Mouse (Mus musculus): ENCODE results near the gene Vwa7.
"Not testable (repeated sequence)": the region's sequence is repeated elsewhere in the genome, so short reads cannot be mapped to it uniquely, and the experiment has no call there.

The Vwa7 gene

GRCm38 (mm10) chr17:35000717-35001451 is 15.5 kb upstream of the Vwa7 start, which contains the start of gene Vars:
Vars (plus strand) TSS chr17:35000987.
- peak; percentile 88 for DNase-seq

DNA sequence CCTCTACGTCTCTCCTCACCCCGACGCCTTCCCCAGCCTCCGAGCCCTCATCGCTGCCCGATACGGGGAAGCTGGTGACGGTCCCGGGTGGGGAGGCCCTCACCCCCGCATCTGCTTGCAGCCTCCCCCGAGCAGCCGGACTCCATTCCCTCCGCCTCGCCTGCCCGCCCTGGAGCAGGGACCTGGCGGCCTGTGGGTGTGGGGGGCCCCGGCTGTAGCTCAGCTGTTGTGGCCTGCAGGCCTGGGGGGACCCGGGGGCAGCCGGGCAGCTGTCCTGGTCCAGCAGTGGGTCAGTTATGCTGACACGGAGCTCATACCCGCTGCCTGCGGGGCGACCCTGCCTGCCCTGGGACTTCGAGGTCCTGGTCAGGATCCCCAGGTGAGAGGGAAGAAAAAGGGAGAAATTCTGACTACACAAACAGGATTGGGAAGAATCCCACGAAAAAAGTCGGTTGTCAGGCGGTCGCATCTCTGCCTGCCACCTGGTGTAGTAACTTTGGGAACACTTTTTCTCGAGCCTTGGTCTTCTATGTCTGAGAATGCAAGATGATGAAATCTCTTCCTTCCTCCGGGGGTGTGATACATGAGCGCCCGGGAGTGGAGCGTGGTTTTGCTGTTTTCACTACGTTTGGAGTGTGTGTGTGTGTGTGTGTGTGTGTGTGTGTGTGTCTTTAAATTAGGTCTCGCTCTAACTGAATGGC is 14.8 kb upstream of the Vwa7 start:
- DNase-seq: no peak

DNA sequence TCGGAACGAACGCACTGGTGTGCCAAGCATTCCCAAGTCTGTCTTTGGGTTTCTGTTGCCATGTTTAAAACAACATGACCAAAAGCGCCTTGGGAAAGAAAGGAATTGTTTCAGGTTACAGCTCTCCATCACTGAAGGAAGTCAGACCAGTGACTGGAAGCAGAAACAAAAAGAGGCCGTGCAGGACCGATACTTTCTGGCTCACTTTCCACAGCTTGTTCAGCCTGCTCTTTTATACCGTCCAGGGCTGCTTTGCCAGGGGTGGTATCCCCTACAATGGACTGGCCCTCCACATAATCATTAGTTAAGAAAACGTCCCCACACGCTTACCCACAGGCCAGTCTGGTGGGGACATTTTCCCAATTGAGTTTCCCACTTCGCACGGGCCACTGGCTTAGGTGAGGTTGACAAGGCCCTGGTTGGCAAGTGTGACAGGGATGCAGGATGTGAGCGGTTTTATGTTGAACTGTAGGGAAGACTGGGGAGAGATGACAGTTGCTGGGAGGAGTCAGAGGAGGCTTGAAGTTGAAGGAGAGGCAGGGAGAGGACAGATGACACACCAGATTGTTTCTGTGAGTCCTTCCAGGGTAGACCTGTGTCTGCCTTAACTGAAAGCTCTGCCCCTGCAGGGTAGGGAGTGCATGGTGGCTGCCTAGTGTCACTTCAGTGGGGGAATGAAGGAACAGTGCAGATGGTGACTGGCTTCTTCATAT is 14.1 kb upstream of the Vwa7 start:
- DNase-seq: no peak

DNA sequence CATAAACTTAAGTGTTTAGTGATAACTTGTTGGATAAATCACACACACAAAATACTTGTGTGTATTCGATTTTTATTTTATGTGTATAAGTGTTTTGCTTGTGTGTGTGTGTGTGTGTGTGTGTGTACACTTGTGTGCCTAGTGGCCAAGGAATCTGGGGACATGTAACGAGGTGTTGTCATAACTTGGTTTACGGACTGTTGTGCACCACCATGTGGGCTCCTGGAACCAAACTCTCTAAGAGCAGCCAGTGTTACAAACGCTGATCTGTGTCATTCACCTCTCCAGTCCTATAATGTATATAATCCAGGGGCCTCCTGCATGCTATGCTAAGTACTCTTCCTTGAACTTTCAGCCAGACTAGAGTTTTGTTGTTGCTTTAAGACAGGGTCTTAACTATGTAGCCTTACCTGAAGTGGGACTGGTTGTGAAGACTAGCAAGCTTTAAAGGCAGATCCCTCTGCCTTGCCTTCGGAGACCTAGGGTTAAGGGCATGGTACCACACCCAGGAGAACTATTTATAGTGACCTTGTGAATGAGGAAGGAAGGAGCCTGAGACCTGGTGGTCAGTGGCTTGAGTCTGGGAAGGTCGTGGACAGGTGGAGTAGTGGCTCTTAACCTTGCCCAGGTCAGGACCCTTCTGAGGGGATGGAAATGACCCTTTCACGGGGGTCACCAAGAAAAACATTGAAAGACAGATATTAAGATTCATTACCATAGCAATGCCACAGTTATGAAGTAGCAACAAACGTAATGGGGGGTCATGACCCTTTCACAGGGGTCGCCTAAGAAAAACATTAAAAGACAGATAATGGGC is 13.1 kb upstream of the Vwa7 start:
- no peak for DNase-seq

DNA sequence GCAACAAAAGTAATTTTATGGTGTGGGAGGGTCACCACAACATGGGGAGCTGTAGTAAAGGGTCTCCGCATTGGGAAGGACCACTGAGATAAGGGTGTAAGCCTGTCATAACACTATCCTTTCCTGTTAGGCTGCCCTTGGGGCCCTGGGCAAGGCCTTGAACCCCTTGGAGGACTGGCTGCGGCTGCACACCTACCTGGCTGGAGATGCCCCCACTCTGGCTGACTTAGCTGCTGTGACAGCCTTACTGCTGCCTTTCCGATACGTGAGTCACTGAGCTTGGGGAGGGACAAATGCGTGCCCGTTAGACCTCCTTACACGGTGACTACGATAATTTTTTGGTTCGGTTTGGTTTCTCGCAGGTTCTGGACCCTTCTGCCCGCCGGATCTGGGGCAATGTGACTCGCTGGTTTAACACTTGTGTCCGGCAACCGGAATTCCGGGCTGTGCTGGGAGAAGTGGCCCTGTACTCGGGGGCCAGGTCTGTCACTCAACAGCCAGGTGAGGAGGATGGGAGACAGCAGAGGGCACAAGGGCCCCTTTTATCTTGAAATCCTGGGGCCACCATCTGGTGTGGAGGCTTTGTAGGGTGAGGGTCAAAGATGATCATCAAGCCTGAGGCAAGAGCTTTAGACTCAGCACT is 12.2 kb upstream of the Vwa7 start:
- no peak for DNase-seq

- DNase-seq: no peak
These were observed 11.2 kb upstream of the Vwa7 start for GRCm38 (mm10) chr17:35005158-35005557.

DNA sequence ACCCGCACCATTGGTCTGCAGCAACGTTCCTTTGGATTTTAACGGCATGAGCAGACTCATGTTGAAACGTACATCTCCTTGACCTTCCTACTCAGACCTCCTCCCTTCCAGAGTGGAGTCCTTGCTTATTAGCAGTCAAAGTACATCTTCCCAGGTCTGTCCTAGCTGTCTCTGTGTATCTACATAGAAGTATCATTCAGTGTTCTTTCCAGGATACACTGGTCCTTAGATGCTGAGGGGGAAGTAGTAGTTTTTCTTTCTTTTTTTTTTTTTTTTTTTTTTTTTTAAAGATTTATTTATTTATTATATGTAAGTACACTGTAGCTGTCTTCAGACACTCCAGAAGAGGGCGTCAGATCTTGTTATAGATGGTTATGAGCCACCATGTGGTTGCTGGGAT is 10.5 kb upstream of the Vwa7 start:
- not testable (repeated sequence) for DNase-seq

GRCm38 (mm10) chr17:35007387-35007991 is 8.9 kb upstream of the Vwa7 start:
- DNase-seq: no peak

GRCm38 (mm10) chr17:35009586-35009985 is 6.8 kb upstream of the Vwa7 start:
- no peak for DNase-seq

DNA sequence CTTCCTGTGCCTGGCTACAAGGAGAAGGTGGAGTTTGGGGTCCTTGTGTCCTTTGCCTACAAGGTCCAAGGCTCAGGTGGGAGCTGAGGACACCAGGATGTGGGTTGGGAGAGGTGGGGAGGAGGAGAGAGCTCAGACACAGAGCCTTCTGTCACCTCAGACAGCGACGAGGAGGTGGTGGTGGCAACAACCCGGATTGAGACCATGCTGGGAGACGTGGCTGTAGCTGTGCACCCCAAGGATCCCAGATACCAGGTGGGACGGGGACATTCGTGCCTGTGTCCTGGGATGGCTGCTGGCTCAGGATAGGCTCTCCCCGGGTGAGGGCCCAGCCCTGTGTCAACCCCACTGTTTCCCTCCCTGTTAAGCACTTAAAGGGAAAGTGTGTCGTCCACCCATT is 4.9 kb upstream of the Vwa7 start:
- no peak for DNase-seq

DNA sequence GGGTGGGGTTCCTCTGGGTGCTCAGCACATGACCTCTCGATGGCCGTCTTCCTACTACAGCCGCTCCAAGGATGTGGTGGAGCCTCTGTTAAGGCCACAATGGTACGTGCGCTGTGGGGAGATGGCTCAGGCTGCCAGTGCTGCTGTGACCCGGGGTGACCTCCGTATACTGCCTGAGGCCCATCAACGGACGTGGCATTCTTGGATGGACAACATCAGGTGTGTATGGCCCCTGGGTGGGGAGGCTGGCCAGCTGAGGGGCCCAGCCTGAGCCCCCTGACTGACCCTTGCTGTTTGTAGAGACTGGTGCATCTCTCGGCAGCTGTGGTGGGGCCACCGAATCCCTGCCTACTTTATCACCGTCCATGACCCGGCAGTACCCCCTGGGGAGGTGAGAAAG is 3.9 kb upstream of the Vwa7 start:
- DNase-seq: no peak

- DNase-seq: no peak
These were observed 3.2 kb upstream of the Vwa7 start for GRCm38 (mm10) chr17:35013221-35013620.

GRCm38 (mm10) chr17:35015296-35015695 is 1.1 kb upstream of the Vwa7 start:
- no peak for DNase-seq

DNA sequence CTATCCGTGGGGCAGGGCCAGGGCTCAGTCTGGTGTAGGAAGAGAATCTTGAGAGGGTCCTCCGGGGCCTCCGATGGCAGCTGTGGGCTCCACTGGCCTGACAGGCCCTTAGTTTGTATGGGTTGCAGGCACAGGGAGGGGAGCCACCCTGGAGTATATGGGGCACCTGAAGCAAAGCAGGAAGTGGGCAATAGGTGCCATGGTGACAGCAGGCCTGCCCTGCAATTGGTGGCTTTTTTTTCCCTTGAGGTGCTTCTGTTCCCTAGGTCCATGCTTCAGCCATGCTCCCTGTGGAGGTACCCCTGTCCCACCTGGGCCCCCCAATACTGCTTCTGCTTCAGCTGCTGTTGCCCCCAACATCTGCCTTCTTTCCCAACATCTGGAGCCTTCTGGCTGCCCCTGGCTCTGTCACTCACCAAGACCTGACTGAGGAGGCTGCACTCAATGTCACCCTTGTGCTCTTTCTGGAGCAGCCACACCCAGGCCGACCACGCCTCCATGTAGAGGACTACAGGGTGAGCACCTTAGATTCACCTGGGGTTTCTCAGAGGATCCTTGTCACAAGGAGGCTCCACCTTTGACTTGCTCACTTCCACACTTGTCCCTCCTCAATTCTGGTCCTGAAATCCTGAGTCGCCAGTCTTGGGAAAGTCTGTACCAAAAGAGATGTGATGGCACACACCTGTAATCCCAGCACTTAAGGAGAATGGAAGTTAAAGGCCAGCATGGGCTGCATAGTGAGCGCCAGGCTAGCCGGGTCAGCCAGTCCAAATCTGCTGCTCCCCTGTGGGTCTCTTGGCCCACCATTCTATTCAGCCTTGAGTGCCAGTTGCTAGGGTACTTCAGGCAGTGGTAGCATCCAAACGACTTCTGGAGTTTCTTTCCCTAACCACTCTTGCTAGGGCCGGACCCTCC is 669 bp downstream of the Vwa7 start:
- DNase-seq: no peak

DNA sequence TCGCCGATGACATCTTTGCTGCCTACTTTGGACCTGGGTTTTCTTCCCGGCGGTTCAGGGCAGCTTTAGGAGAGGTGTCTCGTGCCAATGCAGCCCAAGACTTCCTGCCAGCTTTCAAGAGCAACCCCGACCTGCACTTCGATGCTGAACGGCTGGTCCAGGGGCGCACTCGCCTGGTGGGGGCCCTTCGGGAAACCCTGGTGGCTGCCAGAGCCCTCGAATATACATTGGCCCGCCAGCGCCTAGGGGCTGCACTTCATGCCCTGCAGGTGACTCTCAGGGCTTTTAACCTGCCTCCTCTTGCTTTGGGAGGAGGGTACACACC is 1.3 kb downstream of the Vwa7 start:
- DNase-seq: no peak

DNA sequence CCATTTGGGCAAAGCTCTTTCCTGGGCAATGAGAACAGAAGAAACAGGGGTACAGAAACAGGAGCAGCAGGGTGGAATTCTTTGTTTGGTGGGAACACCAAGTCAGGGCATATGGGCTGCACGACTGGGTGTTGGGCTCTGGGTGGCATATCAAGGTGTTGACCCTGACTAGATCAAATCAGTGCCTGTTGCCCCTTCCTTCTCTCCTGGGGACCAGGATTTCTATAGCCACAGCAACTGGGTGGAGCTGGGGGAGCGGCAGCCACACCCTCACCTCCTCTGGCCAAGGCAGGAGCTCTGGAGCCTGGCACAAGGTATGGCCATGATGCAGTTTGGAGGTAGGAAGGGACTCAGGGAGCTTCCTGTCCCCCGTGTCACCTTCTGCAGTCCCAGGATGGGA is 1.8 kb downstream of the Vwa7 start:
- DNase-seq: no peak

- no peak for DNase-seq
These were observed 3.5 kb downstream of the Vwa7 start for GRCm38 (mm10) chr17:35019894-35020293.

DNA sequence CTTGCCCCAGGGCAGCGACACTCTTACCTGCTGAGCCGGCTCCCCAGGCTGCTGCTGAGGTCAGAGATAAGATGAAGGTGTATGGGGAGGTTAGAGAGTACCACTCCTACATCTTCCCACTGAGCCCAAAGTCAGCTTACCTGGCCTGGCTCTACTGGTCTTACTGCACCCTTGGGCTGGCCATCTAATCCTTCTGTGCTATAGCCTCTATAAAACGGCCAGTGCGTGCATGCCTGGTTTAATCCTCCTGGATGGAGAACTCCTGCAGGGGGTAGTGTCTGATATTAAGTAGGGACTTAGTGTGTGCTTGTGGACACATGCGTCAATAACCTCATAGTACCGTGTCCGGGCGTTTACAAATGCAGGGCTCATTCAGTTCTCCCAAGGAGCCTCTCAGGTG is 4.2 kb downstream of the Vwa7 start:
- no peak for DNase-seq

DNA sequence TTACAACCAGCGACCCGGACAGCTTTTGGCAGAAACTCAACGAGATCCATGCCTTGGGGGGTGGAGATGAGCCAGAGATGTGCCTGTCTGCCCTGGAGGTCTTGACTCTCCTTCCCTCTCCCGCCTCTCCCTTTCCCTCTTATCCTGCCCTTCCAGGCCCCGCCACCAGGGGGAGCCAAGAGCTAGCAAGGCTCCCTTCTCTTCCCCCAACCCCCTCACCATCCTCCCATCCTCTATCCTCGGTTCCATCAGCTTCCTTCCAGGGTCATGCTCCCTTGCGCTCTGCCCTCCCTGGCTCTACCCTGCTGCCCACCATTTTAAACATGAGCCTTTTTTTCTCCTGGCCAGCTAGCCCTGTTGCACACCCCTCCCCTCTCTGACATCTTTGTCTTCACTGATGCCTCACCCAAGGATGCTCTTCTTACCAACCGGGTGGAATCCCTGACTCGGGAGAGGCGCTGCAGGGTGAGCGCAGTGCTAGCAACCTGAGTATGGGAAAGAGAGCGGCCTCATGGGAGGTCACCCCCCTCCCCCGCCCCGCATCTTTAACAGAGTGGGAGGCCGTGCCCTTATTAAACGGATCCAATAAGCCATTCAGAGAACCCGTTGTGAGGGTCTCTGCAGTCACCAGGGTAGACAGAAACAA is 4.9 kb downstream of the Vwa7 start:
- peak; percentile 73 for DNase-seq

DNA sequence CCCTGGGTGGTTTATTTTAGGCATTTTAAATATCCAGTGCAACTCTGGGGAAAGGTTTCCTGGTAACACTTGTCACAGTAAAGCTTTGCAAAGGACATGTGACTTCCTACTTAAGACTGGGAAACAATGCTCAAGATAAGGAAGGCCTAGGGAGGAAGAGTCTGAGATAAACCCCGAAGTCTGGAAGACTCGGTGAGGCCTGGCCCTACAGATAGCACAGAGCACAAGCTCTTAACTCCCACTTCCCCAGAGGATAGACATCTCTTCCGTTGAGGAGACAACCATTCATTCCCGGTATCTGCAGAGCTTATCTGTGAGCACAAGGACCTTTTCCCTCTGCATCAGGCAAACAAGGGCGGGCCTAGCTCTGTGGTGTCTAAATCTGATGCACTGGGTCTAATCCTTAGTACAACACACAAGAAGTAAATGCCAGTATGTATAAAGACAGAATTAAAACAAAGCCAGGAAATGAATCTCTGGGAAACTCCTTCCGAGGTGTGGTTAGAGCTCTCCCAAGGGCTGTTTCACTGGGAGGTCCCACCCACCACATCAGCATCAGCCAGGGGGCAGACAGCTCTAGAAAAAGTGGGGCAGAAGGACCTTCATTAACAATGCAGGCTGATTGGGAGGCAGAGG is 5.6 kb downstream of the Vwa7 start:
- DNase-seq: no peak

Data from right cerebral cortex, postnatal 25 days (tissue).